Mouse (Mus musculus): Measurements from ENCODE around the gene Pih1d1.

DNA sequence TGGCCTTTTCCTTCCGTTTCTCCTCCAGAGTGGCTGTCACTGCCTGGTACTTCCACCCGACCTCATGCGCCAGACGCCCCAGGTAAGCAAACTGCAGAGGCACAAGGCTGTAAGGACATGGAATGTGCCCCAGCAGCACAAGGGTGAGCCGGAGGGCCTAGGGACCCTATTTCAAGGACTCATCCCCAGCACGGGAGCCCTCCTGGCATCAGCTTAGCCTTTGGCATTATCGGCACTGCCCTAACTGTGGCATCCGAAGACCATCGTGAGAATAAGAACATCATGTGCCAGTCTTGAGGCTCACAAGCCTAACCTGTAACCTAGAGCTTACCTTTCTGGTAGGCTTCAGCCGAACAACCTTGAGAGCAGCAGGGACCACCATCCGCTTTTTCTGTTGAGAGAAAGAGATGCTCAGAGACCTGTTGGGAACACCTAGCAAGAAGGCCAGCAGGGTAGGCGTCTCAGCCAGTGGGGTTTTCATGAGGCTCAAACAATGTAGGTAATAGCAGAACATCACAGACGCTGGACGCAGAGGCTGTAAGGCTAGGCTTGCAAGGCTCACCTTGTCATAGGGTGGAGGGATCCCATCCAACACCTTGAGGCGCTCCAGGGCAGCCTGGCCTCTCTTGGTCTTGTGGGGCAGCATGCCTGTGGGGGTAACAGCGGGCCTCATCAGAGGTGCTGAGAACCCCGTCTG lies 27.8 kb upstream of the Pih1d1 start:
- TF ChIP-seq CTCF (IDR thresholded peaks at IDR 0.05; ENCODE audit: low read depth) (no peak), EP300 (IDR thresholded peaks at IDR 0.05; ENCODE audit: low read depth) (no peak)

Measured in heart, postnatal 0 days (tissue).